Mouse (Mus musculus): Measurements from ENCODE around the gene Notch2. TPM values are rescaled to one million over a fixed set of nuclear protein-coding genes. Genes with fewer than 3 reads are reported as not detected.
A peak's percentile ranks its signal among the peaks of the same experiment; 100 is the strongest.

Gene Notch2
- polyA plus RNA-seq, 1 experiment from 2014 or later: 20.8 TPM

DNA sequence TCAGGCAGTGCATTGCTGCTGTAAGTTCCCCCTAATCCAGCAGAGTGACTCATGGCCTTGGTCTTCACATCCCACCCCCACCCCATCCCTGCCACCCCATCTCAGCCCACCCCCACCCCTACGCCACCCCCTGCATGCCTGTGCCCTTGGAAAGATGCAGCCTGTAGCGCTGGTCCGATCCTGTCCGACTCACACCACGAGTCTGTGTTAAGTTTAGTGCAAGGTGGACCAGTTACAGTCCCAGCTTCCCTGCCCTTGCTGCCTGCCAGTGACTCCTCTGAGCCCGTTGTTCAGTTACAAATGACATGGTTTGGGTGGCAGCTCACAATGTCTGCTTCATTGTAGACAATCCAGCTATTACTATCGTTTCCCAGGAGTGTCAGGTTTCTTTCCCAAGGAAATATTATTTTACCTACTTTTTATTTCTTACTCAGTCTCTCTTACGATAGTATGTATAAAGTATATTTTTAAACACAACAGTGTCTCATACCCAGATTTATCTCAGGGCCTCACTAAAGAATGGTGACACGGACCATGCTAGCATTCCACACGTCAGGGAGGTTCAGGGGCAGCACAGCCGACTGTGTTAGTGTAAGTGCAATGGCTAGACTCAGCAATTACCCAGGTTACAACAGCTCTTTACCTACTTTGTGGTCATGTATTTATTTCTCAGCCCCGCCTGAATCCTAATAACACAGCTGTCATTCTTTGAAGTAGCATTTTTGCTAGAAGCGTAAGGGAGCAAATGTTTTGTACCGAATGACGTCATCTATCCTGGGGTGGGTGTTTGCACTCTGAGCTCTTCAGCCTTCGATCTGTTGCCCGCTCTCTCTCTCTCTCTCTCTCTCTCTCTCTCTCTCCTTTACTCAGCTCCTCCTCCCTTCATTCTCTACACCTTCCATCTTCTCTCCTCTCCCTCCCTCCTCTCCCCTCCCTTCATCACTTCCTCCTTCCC is 81.6 kb downstream of the Notch2 start:
- DNase-seq (ENCODE audit: low spot score): no peak
- Histone ChIP-seq H3K27ac (ENCODE audit: low read depth, low read length) (no peak overlapping the region), H3K4me2 (replicated peaks; ENCODE audit: low read depth, low read length) (no peak overlapping the region), H3K27me3 (ENCODE audit: control insufficient read depth, insufficient read depth, low read length) (no peaks in the 10 kb centered on the region), H3K36me3 (ENCODE audit: control insufficient read depth, insufficient read depth, low read length) (0 out of 2 replicates have a peak, but pooled peaks cover 5% of the 10 kb centered on the region), H3K4me3 (ENCODE audit: low read depth, low read length) (no peak overlapping the region), H3K9ac (ENCODE audit: low read depth, low read length) (no peak overlapping the region), H3K4me1 (replicated peaks; ENCODE audit: control insufficient read depth, insufficient read depth, low read length) (no peaks in the 10 kb centered on the region), H3K9me3 (ENCODE audit: control insufficient read depth, low read length) (no peaks in the 10 kb centered on the region)
- ATAC-seq (ENCODE audit: low FRiP score): no peak
- WGBS: 85% methylated on average over 17 of the region's 17 CpGs

DNA sequence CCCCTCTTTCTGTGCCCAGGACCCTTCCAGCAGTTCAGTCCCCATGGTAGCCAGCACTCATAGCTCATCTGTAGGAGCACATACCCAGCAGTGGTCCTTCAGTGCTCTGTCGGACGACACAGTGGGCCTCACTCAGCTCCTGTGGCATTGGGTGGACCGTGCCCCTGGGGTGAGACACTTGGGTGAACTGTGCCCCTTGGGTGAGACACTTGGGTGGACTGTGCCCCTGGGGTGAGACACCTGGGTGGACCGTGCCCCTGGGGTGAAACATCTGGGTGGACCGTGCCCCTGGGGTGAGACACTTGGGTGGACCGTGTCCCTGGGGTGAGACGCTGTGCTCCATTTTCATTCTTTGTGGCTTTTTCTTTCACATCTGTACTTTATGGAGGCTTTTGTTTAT is 83.7 kb downstream of the Notch2 start:
- Histone ChIP-seq H3K4me1 (replicated peaks; ENCODE audit: control insufficient read depth, insufficient read depth, low read length) (no peaks in the 10 kb centered on the region), H3K4me3 (ENCODE audit: low read depth, low read length) (no peak overlapping the region), H3K4me2 (replicated peaks; ENCODE audit: low read depth, low read length) (no peak overlapping the region), H3K36me3 (ENCODE audit: control insufficient read depth, insufficient read depth, low read length) (peaks cover 5% of the 10 kb centered on the region; the same call in 1 of the 2 replicates), H3K9ac (ENCODE audit: low read depth, low read length) (no peak overlapping the region), H3K27me3 (ENCODE audit: control insufficient read depth, insufficient read depth, low read length) (no peaks in the 10 kb centered on the region), H3K27ac (ENCODE audit: low read depth, low read length) (no peak overlapping the region), H3K9me3 (ENCODE audit: control insufficient read depth, low read length) (no peaks in the 10 kb centered on the region)
- ATAC-seq (ENCODE audit: low FRiP score): no peak
- DNase-seq (ENCODE audit: low spot score): no peak
- 94% methylated on average over 7 of the region's 7 CpGs for WGBS

DNA sequence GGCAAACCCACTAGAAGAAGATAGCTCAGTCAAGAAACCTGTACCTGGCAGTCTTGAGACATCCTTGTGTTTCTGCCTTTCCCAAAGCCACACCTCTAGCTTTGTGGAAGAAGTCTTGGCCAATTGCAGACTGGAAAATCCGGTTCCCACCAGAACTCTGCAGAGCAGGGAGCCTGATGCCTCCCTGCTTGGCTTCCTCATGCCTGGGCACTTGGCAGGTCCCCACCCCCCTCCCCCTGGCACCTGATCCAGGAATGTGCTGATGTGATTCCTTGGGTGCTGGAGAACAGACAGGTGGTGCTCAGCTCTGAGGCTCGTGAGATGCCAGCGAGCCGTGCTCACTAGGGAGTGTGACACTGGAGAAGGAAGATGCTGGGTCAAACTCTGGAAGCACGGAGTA is 85.3 kb downstream of the Notch2 start:
- H3K9me3 ChIP-seq (ENCODE audit: control insufficient read depth, low read length): peaks cover 6% of the 10 kb centered on the region; the same call in 1 of the 2 replicates
- ATAC-seq (ENCODE audit: low FRiP score) (no peak), DNase-seq (ENCODE audit: low spot score) (no peak)
- H3K27me3 ChIP-seq (ENCODE audit: control insufficient read depth, insufficient read depth, low read length): no peaks in the 10 kb centered on the region
- 94% methylated on average over 5 of the region's 5 CpGs for WGBS
- H3K27ac ChIP-seq (ENCODE audit: low read depth, low read length): no peak overlapping the region
- H3K9ac ChIP-seq (ENCODE audit: low read depth, low read length): no peak overlapping the region
- no peak overlapping the region for H3K4me3 ChIP-seq (ENCODE audit: low read depth, low read length)
- no peaks in the 10 kb centered on the region for H3K4me1 ChIP-seq (replicated peaks; ENCODE audit: control insufficient read depth, insufficient read depth, low read length)
- H3K36me3 ChIP-seq (ENCODE audit: control insufficient read depth, insufficient read depth, low read length): peaks cover 17% of the 10 kb centered on the region
- no peak overlapping the region for H3K4me2 ChIP-seq (replicated peaks; ENCODE audit: low read depth, low read length)

DNA sequence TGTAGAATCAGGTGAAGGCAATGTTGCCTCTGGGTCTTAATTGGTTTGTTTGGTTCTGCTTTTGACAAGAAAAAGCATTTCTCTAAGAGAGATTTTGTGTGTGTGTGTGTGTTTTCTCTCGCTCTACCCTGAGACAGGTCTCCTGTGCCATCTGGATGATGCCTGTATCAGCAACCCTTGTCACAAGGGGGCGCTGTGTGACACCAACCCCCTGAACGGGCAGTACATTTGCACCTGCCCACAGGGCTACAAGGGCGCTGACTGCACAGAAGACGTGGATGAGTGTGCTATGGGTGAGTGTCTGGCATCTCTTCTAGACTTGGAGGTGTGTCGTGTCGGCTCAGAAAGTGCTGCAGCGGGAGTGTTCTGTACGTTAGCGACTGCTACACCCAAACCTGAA is 86.0 kb downstream of the Notch2 start:
- 85% methylated on average over 10 of the region's 10 CpGs for WGBS
- Histone ChIP-seq H3K4me3 (ENCODE audit: low read depth, low read length) (no peak overlapping the region), H3K4me2 (replicated peaks; ENCODE audit: low read depth, low read length) (no peak overlapping the region), H3K4me1 (replicated peaks; ENCODE audit: control insufficient read depth, insufficient read depth, low read length) (no peaks in the 10 kb centered on the region), H3K27me3 (ENCODE audit: control insufficient read depth, insufficient read depth, low read length) (no peaks in the 10 kb centered on the region), H3K9ac (ENCODE audit: low read depth, low read length) (no peak overlapping the region), H3K36me3 (ENCODE audit: control insufficient read depth, insufficient read depth, low read length) (peaks cover 17% of the 10 kb centered on the region), H3K9me3 (ENCODE audit: control insufficient read depth, low read length) (peaks cover 6% of the 10 kb centered on the region; the same call in 1 of the 2 replicates), H3K27ac (ENCODE audit: low read depth, low read length) (no peak overlapping the region)
- ATAC-seq (ENCODE audit: low FRiP score): no peak
- no peak for DNase-seq (ENCODE audit: low spot score)

DNA sequence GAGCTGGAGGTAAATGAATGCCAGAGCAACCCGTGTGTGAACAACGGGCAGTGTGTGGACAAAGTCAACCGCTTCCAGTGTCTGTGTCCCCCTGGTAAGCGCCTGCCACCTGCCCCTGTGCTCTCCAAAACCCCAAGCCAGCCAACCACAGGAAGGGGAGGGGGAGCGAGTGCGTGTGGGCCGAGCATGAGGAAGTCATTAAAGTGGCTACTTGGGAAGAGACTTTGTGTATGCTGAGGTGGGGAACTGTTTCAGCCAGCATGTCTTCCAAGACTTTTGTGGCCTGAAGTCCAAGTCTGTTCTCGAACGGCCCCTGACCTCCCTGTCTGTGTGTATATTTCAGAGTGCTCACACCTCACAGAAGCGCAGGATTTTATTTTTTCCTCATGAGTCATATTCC is 88.2 kb downstream of the Notch2 start:
- Histone ChIP-seq H3K27ac (ENCODE audit: low read depth, low read length) (no peak overlapping the region), H3K9me3 (ENCODE audit: control insufficient read depth, low read length) (peaks cover 6% of the 10 kb centered on the region; the same call in 1 of the 2 replicates), H3K27me3 (ENCODE audit: control insufficient read depth, insufficient read depth, low read length) (no peaks in the 10 kb centered on the region), H3K4me2 (replicated peaks; ENCODE audit: low read depth, low read length) (no peak overlapping the region), H3K36me3 (ENCODE audit: control insufficient read depth, insufficient read depth, low read length) (peaks cover 17% of the 10 kb centered on the region), H3K4me3 (ENCODE audit: low read depth, low read length) (no peak overlapping the region), H3K4me1 (replicated peaks; ENCODE audit: control insufficient read depth, insufficient read depth, low read length) (no peaks in the 10 kb centered on the region; the same call in 1 of the 2 replicates), H3K9ac (ENCODE audit: low read depth, low read length) (no peak overlapping the region)
- no peak for DNase-seq (ENCODE audit: low spot score)
- 69% methylated on average over 10 of the region's 10 CpGs for whole genome bisulfite sequencing
- no peak for ATAC-seq (ENCODE audit: low FRiP score)

DNA sequence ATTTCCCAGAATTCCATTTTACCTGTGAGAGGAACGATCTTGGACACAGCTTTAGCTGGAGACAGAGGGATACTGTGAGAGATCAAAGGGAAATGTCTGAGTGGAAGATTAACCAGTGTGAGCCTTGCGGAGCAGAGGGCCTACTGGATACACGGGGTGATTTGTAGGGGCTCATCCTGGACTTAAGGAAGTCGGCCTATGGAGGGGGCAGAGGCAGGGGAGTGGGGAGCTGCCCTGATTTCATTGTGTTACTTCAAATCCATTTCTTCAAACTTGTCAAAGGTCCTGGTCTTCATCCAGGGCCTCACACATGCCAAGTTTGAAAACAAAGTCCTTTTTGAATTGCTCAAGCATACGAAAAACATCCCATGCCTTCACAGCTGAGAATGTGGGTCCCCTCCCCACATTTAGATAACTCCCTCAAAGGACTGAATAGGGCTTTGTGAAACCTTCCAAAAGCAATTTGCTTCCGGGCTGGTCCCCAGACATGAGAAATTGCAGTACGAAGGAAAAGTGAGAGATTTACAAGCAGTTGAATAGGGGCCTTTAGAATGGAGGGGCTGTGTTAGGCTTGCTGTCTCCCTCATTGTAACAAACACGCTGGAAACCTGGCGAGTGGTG is 91.6 kb downstream of the Notch2 start:
- H3K27me3 ChIP-seq (ENCODE audit: control insufficient read depth, insufficient read depth, low read length): no peaks in the 10 kb centered on the region
- no peak for DNase-seq (ENCODE audit: low spot score)
- no peak overlapping the region for H3K27ac ChIP-seq (ENCODE audit: low read depth, low read length)
- H3K9me3 ChIP-seq (ENCODE audit: control insufficient read depth, low read length): peaks cover 6% of the 10 kb centered on the region; the same call in 1 of the 2 replicates
- no peak overlapping the region for H3K4me3 ChIP-seq (ENCODE audit: low read depth, low read length)
- H3K4me1 ChIP-seq (replicated peaks; ENCODE audit: control insufficient read depth, insufficient read depth, low read length): no peaks in the 10 kb centered on the region; the same call in none of the 2 replicates
- WGBS: 40% methylated on average over 9 of the region's 9 CpGs
- H3K36me3 ChIP-seq (ENCODE audit: control insufficient read depth, insufficient read depth, low read length): peaks cover 12% of the 10 kb centered on the region
- H3K4me2 ChIP-seq (replicated peaks; ENCODE audit: low read depth, low read length): no peak overlapping the region
- peak; percentile 46; the same call in 1 of the 2 replicates for ATAC-seq (ENCODE audit: low FRiP score)
- H3K9ac ChIP-seq (ENCODE audit: low read depth, low read length): no peak overlapping the region

DNA sequence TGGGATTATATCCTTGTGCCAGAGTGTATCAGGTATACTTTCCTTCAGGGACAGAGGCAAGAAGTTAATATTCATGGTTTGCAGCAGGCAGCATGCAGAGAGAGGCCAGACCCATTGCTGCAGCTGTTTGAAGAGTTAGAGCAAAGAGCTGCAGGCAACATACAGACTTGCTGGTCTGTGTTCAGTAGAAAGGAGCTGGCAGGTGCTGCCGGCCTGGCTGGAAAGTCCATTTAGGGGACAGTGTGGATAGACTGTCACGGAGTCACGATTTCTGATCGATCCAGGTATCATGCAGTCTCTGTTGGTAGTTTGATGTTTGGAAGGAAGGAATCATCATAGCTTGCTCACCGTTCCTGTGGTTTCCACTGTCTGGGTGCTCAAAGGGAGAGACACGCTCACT is 92.2 kb downstream of the Notch2 start:
- H3K4me1 ChIP-seq (replicated peaks; ENCODE audit: control insufficient read depth, insufficient read depth, low read length): no peaks in the 10 kb centered on the region; the same call in none of the 2 replicates
- H3K27ac ChIP-seq (ENCODE audit: low read depth, low read length): no peak overlapping the region
- no peak overlapping the region for H3K9ac ChIP-seq (ENCODE audit: low read depth, low read length)
- peaks cover 12% of the 10 kb centered on the region for H3K36me3 ChIP-seq (ENCODE audit: control insufficient read depth, insufficient read depth, low read length)
- 81% methylated on average over 6 of the region's 6 CpGs for WGBS
- H3K4me2 ChIP-seq (replicated peaks; ENCODE audit: low read depth, low read length): no peak overlapping the region
- H3K27me3 ChIP-seq (ENCODE audit: control insufficient read depth, insufficient read depth, low read length): no peaks in the 10 kb centered on the region
- no peak; the same call in 1 of the 2 replicates for ATAC-seq (ENCODE audit: low FRiP score)
- no peak overlapping the region for H3K4me3 ChIP-seq (ENCODE audit: low read depth, low read length)
- no peak for DNase-seq (ENCODE audit: low spot score)
- H3K9me3 ChIP-seq (ENCODE audit: control insufficient read depth, low read length): peaks cover 6% of the 10 kb centered on the region; the same call in 1 of the 2 replicates

DNA sequence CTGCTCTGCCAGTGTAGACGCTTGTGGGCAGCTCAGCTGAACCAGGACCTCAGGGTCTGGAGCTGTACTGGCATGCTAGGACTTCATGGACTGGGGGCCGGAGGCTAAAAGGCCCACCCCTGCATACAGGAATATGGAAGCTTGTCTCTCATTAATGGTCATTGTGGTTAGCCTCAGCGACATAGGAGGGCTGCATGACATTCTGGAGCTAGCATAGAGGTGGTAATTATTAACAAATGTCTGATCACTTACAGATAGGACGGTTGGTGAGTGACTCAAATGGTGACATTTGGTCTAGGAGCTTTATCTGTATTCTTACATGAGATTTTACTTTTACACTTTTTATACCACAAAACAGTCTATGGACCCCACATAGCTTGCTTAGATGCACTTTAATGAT is 92.8 kb downstream of the Notch2 start:
- peaks cover 6% of the 10 kb centered on the region; the same call in 1 of the 2 replicates for H3K9me3 ChIP-seq (ENCODE audit: control insufficient read depth, low read length)
- H3K4me1 ChIP-seq (replicated peaks; ENCODE audit: control insufficient read depth, insufficient read depth, low read length): no peaks in the 10 kb centered on the region; the same call in none of the 2 replicates
- ATAC-seq (ENCODE audit: low FRiP score) (no peak), DNase-seq (ENCODE audit: low spot score) (no peak)
- no peaks in the 10 kb centered on the region for H3K27me3 ChIP-seq (ENCODE audit: control insufficient read depth, insufficient read depth, low read length)
- no peak overlapping the region for H3K4me2 ChIP-seq (replicated peaks; ENCODE audit: low read depth, low read length)
- H3K9ac ChIP-seq (ENCODE audit: low read depth, low read length): no peak overlapping the region
- H3K27ac ChIP-seq (ENCODE audit: low read depth, low read length): no peak overlapping the region
- H3K36me3 ChIP-seq (ENCODE audit: control insufficient read depth, insufficient read depth, low read length): peaks cover 12% of the 10 kb centered on the region
- WGBS: 68% methylated on average over 4 of the region's 4 CpGs
- no peak overlapping the region for H3K4me3 ChIP-seq (ENCODE audit: low read depth, low read length)

All from hindbrain, embryonic 11.5 days (tissue).